Comparison of ENCODE assay signal across 18 mouse cellular contexts in genomic region chr6:22136805-22137204, GRCm38 (mm10).
DNase-seq lines count a peak whose midpoint lies in the region; ATAC-seq and TF ChIP-seq lines count a peak whose summit lies in the region.
"Had no signal": no experiment of that assay in that cellular context is flagged by ENCODE, and none has a peak within 500 bp of the region (broad histone marks: within the 10 kb centered on the region; RNA-seq: fewer than 3 reads in every experiment).

No protein-coding gene starts in this region.

- 48% methylated on average over 10 of the region's 10 CpGs for WGBS in kidney, postnatal 0 days
- WGBS in neural tube, embryonic 14.5 days = 39% methylated on average over 10 of the region's 10 CpGs

- peak; percentile 23; the same call in 1 of the 2 replicates for TF ChIP-seq CTCF in kidney, postnatal 0 days (IDR thresholded peaks at IDR 0.05; ENCODE audit: low read depth)
- no peak for TF ChIP-seq CTCF in brain, embryonic 14.5 days (IDR thresholded peaks at IDR 0.05; ENCODE audit: borderline replicate concordance, extremely low read depth, insufficient read depth, insufficient read length)

- no peak; the same call in 1 of the 2 replicates for ATAC-seq in kidney, postnatal 0 days (replicated peaks; ENCODE audit: low FRiP score, low read depth)
- peak; percentile 65; the same call in 1 of the 2 replicates for ATAC-seq in neural tube, embryonic 14.5 days (ENCODE audit: low read depth)
- ATAC-seq: liver, postnatal 0 days had no signal

- H3K4me1 ChIP-seq in kidney, postnatal 0 days (replicated peaks; ENCODE audit: insufficient read depth, low read length) = no peaks in the 10 kb centered on the region
- H3K4me1 ChIP-seq in neural tube, embryonic 14.5 days (ENCODE audit: control insufficient read depth, insufficient read depth, low read length) = no peaks in the 10 kb centered on the region
- H3K4me1 ChIP-seq: embryonic facial prominence, embryonic 12.5 days; forebrain, embryonic 10.5 days; heart, embryonic 15.5 days had no signal

- no peak overlapping the region for H3K9ac ChIP-seq in kidney, postnatal 0 days (ENCODE audit: low read depth, low read length)
- no peak overlapping the region for H3K9ac ChIP-seq in neural tube, embryonic 14.5 days (replicated peaks; ENCODE audit: low read depth, low read length)
- H3K9ac ChIP-seq: embryonic facial prominence, embryonic 12.5 days; heart, embryonic 15.5 days; liver, postnatal 0 days had no signal

- H3K36me3 ChIP-seq in kidney, postnatal 0 days (ENCODE audit: insufficient read depth, low read length) = no peaks in the 10 kb centered on the region
- no peaks in the 10 kb centered on the region for H3K36me3 ChIP-seq in neural tube, embryonic 14.5 days (ENCODE audit: control insufficient read depth, insufficient read depth, low read length)
- H3K36me3 ChIP-seq: embryonic facial prominence, embryonic 12.5 days; forebrain, embryonic 10.5 days; heart, embryonic 15.5 days had no signal

- no peak for TF ChIP-seq POLR2A in brain, embryonic 14.5 days (IDR thresholded peaks at IDR 0.05; ENCODE audit: borderline replicate concordance, extremely low read depth, insufficient read depth, insufficient read length, poor library complexity, severe bottlenecking)

- no peak overlapping the region for H3K27ac ChIP-seq in kidney, postnatal 0 days
- H3K27ac ChIP-seq in neural tube, embryonic 14.5 days (ENCODE audit: low read depth, low read length) = no peak overlapping the region
- H3K27ac ChIP-seq: embryonic facial prominence, embryonic 12.5 days; forebrain, embryonic 10.5 days; heart, embryonic 15.5 days; layer of hippocampus, adult 2 months; left cerebral cortex, adult 2 months; macrophage had no signal

- H3K4me3 ChIP-seq in kidney, postnatal 0 days (replicated peaks; ENCODE audit: low read depth, low read length) = no peak overlapping the region
- H3K4me3 ChIP-seq in neural tube, embryonic 14.5 days (ENCODE audit: low read depth, low read length) = no peak overlapping the region
- H3K4me3 ChIP-seq: embryonic facial prominence, embryonic 12.5 days; forebrain, embryonic 10.5 days; heart, embryonic 15.5 days; layer of hippocampus, adult 2 months; left cerebral cortex, adult 2 months; myocyte had no signal

- H3K4me2 ChIP-seq in kidney, postnatal 0 days (ENCODE audit: low read length) = no peak overlapping the region
- no peak overlapping the region for H3K4me2 ChIP-seq in neural tube, embryonic 14.5 days (ENCODE audit: low read depth, low read length)
- H3K4me2 ChIP-seq: embryonic facial prominence, embryonic 12.5 days; heart, embryonic 15.5 days had no signal

- no peaks in the 10 kb centered on the region for H3K9me3 ChIP-seq in kidney, postnatal 0 days (replicated peaks; ENCODE audit: low read length)
- H3K9me3 ChIP-seq in neural tube, embryonic 14.5 days (ENCODE audit: control insufficient read depth, low read length) = no peaks in the 10 kb centered on the region
- H3K9me3 ChIP-seq: embryonic facial prominence, embryonic 12.5 days; forebrain, embryonic 10.5 days; heart, embryonic 15.5 days had no signal

- no peaks in the 10 kb centered on the region for H3K27me3 ChIP-seq in kidney, postnatal 0 days (ENCODE audit: insufficient read depth, low read length)
- H3K27me3 ChIP-seq in neural tube, embryonic 14.5 days (ENCODE audit: control insufficient read depth, insufficient read depth, low read length) = no peaks in the 10 kb centered on the region
- H3K27me3 ChIP-seq: embryonic facial prominence, embryonic 12.5 days; heart, embryonic 15.5 days had no signal

- peak; percentile 9 to 46 for DNase-seq in cerebellum, postnatal 14 days
- no peak for DNase-seq in cerebellum, adult 9-10 months
- DNase-seq in kidney, postnatal 0 days (ENCODE audit: low spot score) = peak; percentile 31
- DNase-seq in kidney, postnatal 10 days = no peak
- DNase-seq in brain, embryonic 14.5 days (ENCODE audit: low read depth) = peak; percentile 17
- DNase-seq in adrenal gland, adult 2 months = no peak
- no peak for DNase-seq in adrenal gland, postnatal 10 days
- DNase-seq: adrenal gland, adult 8-10 months; liver, postnatal 0 days; thymus, postnatal 14 days had no signal

Comparison
In these comparisons a context has a peak if more than half of its experiments do, and no peak if none do; other contexts are left out.
1. DNase-seq: peak in cerebellum, postnatal 14 days (2 of 2), kidney, postnatal 0 days (single experiment) and brain, embryonic 14.5 days (single experiment); none in cerebellum, adult 9-10 months (single experiment), kidney, postnatal 10 days (single experiment), adrenal gland, adult 2 months (single experiment) and adrenal gland, postnatal 10 days (single experiment).